Mouse (Mus musculus) bone marrow, adult 2 months (tissue): Measurements from ENCODE around the gene BC048562.

Source experiments
- CTCF ChIP-seq: fragments of 200-500 bp; IDR thresholded peaks from 2 replicates; pipeline ENCODE4 v1.5.1; 2011; ENCODE audit warnings: low read length, control low read depth; ENCODE audit not compliant: control insufficient read depth, insufficient read depth
- POLR2A ChIP-seq: fragments of 200-500 bp; IDR thresholded peaks from 2 replicates; pipeline ENCODE4 v1.6.1; 2011; ENCODE audit warnings: low read depth, mild to moderate bottlenecking, control low read depth, low read length, borderline replicate concordance; ENCODE audit not compliant: control insufficient read depth

GRCm38 (mm10) chr9:108460319-108461178, 24.3 kb downstream of the BC048562 start, which contains the start of gene Ccdc71:
- TF ChIP-seq POLR2A (peak; percentile 48; the same call in 1 of the 2 replicates), CTCF (no peak)
